Mouse (Mus musculus): ENCODE results near the gene Flcn. TPM values are rescaled to one million over a fixed set of nuclear protein-coding genes. Genes with fewer than 3 reads are reported as not detected.

Gene Flcn
- total and polyA plus RNA-seq, 3 experiments = 31.7 to 36.1 (median 35.1) TPM

- TF ChIP-seq SMC3 (IDR thresholded peaks at IDR 0.05; ENCODE audit: low read depth, low read length) (peak; percentile 79), MAX (IDR thresholded peaks at IDR 0.05; ENCODE audit: low read length) (no peak)
These were observed 31.5 kb downstream of the Flcn start (continued) for GRCm38 (mm10) chr11:59778181-59778873.

DNA sequence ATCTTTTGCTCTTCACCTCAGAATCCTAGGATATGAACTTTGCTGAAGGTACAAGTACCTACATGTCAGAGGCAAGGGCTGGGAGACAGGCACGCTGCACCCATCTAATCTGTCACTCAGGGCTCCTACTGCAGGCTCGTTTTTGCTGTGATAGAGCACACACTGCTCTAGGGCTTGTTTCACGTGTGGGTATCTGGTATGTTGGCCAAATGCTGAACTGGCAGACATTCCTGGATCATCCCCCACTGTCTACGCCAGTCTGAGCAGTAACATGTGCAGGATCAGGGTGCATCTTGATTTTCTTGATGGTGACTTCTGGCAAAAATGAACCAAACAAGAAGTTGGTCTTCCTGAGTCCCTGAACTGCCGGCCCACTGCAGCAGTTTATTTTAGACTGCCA, 32.6 kb downstream of the Flcn start:
- Histone ChIP-seq H3K27me3 (replicated peaks) (no peaks in the 10 kb centered on the region), H3K27ac (ENCODE audit: insufficient read depth, low read depth) (no peak overlapping the region), H3K9ac (ENCODE audit: insufficient read depth, low read depth) (no peak overlapping the region), H3K36me3 (replicated peaks in 1 of 2; ENCODE audit: control insufficient read depth in 1 of 2, insufficient read depth in 1 of 2, low read length in 1 of 2) (peaks cover 1 to 57% of the 10 kb centered on the region in 2 experiments), H3K4me1 (ENCODE audit: control insufficient read depth in 1 of 2, insufficient read depth in 2 of 2) (no peaks in the 10 kb centered on the region), H3K4me3 (replicated peaks in 1 of 3; ENCODE audit: low read depth in 2 of 3, low read length in 2 of 3, poor library complexity in 1 of 3) (no peak overlapping the region), H3K9me3 (replicated peaks; ENCODE audit: low read length) (no peaks in the 10 kb centered on the region), H3K4me2 (ENCODE audit: insufficient read depth, low read depth, poor library complexity, severe bottlenecking) (no peak overlapping the region), H3K79me2 (replicated peaks; ENCODE audit: control insufficient read depth, extremely low read depth, insufficient read depth, poor library complexity, severe bottlenecking) (no peaks in the 10 kb centered on the region)
- DNase-seq (ENCODE audit: extremely low read depth) = no peak
- in situ Hi-C loops (cut with MboI; ENCODE audit: low pct_ligation_motif_present, low pct_unique_long_range_greater_than_20kb, low sequenced_read_pairs) = no loop called here
- no peak for TF ChIP-seq JUN (IDR thresholded peaks at IDR 0.05; ENCODE audit: insufficient read depth, low read depth, low read length)
- dilution Hi-C loops (cut with MboI; ENCODE audit: extremely low pct_ligation_motif_present, extremely low pct_unique_long_range_greater_than_20kb, low sequenced_read_pairs) = loop anchor here (25.0 kb wide), 1 partner anchor 165 kb away; no protein-coding TSS in a partner anchor

DNA sequence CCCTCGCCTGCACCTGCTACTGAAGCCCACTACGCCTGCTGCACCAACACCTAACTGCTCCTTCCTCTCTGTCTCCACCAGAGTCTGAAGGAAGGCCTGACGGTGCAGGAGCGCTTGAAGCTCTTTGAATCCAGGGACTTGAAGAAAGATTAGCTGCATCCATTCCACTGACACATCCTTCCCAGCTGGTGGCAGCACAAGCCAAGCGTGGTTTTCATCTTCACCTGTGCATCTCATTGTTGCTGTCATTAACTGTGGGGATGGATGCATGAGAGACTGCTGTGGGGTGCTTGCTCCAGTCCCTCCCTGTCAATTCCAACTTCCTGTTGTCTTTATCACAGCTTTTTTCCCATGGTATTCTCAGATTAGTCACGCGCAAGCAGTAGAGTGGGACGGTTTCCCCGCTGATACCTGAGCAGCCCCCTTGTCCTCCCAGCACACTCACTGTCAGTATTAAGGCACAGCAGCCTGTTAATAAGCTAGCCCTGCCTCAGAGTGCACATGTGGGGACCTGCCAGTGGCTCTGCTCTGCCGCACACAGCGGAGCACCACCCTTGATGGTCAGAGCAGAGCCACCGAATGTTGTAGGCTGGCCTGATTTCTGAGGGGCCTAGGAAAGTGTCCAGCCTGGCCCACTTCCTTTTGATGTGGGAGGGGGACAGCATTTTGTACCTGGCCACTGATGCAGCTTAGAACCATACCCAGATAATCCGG, 34.2 kb downstream of the Flcn start:
- DNase-seq (ENCODE audit: extremely low read depth) = no peak
- Histone ChIP-seq H3K27ac (ENCODE audit: insufficient read depth, low read depth) (no peak overlapping the region), H3K9me3 (replicated peaks; ENCODE audit: low read length) (no peaks in the 10 kb centered on the region), H3K4me1 (ENCODE audit: control insufficient read depth in 1 of 2, insufficient read depth in 2 of 2) (no peaks in the 10 kb centered on the region), H3K4me3 (replicated peaks in 1 of 3; ENCODE audit: low read depth in 2 of 3, low read length in 2 of 3, poor library complexity in 1 of 3) (no peak overlapping the region), H3K9ac (ENCODE audit: insufficient read depth, low read depth) (no peak overlapping the region), H3K36me3 (replicated peaks in 1 of 2; ENCODE audit: control insufficient read depth in 1 of 2, insufficient read depth in 1 of 2, low read length in 1 of 2) (peaks cover 15 to 74% of the 10 kb centered on the region in 2 experiments), H3K79me2 (replicated peaks; ENCODE audit: control insufficient read depth, extremely low read depth, insufficient read depth, poor library complexity, severe bottlenecking) (no peaks in the 10 kb centered on the region), H3K27me3 (replicated peaks) (no peaks in the 10 kb centered on the region), H3K4me2 (ENCODE audit: insufficient read depth, low read depth, poor library complexity, severe bottlenecking) (no peak overlapping the region)
- dilution Hi-C loops (cut with MboI; ENCODE audit: extremely low pct_ligation_motif_present, extremely low pct_unique_long_range_greater_than_20kb, low sequenced_read_pairs) (loop anchor here (25.0 kb wide), 1 partner anchor 163 kb away; no protein-coding TSS in a partner anchor), in situ Hi-C loops (cut with MboI; ENCODE audit: low pct_ligation_motif_present, low pct_unique_long_range_greater_than_20kb, low sequenced_read_pairs) (no loop called here)
- TF ChIP-seq CTCF (conservative IDR thresholded peaks at IDR 0.05 in 1 of 2, IDR thresholded peaks at IDR 0.05 in 1 of 2; ENCODE audit: low read depth in 2 of 2, low read length in 2 of 2) = 0 out of 4 replicates have a peak, but pooled peaks of 1 of the 2 experiments have one; percentile 8
- no peak for TF ChIP-seq POLR2AphosphoS2 (IDR thresholded peaks at IDR 0.05; ENCODE audit: low read depth, low read length)

DNA sequence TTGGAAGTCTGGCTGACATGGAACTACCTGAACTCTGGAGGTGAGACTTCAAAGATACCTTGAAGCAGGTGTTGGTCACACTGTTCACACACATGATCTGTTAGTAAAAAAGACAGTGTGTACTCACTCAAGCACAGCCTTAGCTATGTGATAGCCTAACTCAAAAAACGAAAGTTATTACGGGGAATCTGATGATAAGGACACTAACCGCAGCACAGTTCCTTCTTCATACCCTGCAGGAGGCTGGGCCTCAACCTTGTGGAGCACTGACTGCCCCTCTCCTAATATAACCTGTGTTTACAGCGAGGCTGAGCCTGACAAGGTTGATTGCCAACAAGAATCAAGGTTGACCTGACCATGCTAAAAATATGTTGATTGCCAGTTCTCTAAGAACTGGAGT, 35.3 kb downstream of the Flcn start:
- dilution Hi-C loops (cut with MboI; ENCODE audit: extremely low pct_ligation_motif_present, extremely low pct_unique_long_range_greater_than_20kb, low sequenced_read_pairs) = no loop called here

More for the DNA sequence above, 35.3 kb downstream of the Flcn start:
- TF ChIP-seq BHLHE40 (IDR thresholded peaks at IDR 0.05; ENCODE audit: low read depth, low read length) (no peak), RAD21 (IDR thresholded peaks at IDR 0.05; ENCODE audit: low read depth, low read length) (no peak), JUND (conservative IDR thresholded peaks at IDR 0.05; ENCODE audit: low read depth, low read length) (no peak), E2F4 (IDR thresholded peaks at IDR 0.05; ENCODE audit: insufficient replicate concordance, low read depth, low read length) (no peak), SMC3 (IDR thresholded peaks at IDR 0.05; ENCODE audit: low read depth, low read length) (no peak), KAT2A (IDR thresholded peaks at IDR 0.05; ENCODE audit: insufficient replicate concordance, low read length) (no peak), ZMIZ1 (IDR thresholded peaks at IDR 0.05; ENCODE audit: low read depth, low read length) (no peak), USF2 (conservative IDR thresholded peaks at IDR 0.05; ENCODE audit: low read depth, low read length) (no peak), UBTF (IDR thresholded peaks at IDR 0.05; ENCODE audit: low read depth, low read length) (no peak), MEF2A (IDR thresholded peaks at IDR 0.05; ENCODE audit: borderline replicate concordance, low read depth, low read length) (no peak), NELFE (IDR thresholded peaks at IDR 0.05; ENCODE audit: low read depth, low read length) (no peak), EP300 (IDR thresholded peaks at IDR 0.05; ENCODE audit: low read length) (no peak), CTCF (conservative IDR thresholded peaks at IDR 0.05 in 1 of 2, IDR thresholded peaks at IDR 0.05 in 1 of 2; ENCODE audit: low read depth in 2 of 2, low read length in 2 of 2) (no peak), HCFC1 (IDR thresholded peaks at IDR 0.05; ENCODE audit: low read depth, low read length) (no peak)
- Histone ChIP-seq H3K79me2 (replicated peaks; ENCODE audit: control insufficient read depth, extremely low read depth, insufficient read depth, poor library complexity, severe bottlenecking) (no peaks in the 10 kb centered on the region), H3K4me1 (ENCODE audit: control insufficient read depth in 1 of 2, insufficient read depth in 2 of 2) (no peaks in the 10 kb centered on the region), H3K9me3 (replicated peaks; ENCODE audit: low read length) (no peaks in the 10 kb centered on the region), H3K27ac (ENCODE audit: insufficient read depth, low read depth) (no peak overlapping the region), H3K27me3 (replicated peaks) (no peaks in the 10 kb centered on the region), H3K9ac (ENCODE audit: insufficient read depth, low read depth) (no peak overlapping the region), H3K4me2 (ENCODE audit: insufficient read depth, low read depth, poor library complexity, severe bottlenecking) (no peak overlapping the region), H3K36me3 (replicated peaks in 1 of 2; ENCODE audit: control insufficient read depth in 1 of 2, insufficient read depth in 1 of 2, low read length in 1 of 2) (peaks cover 23 to 83% of the 10 kb centered on the region in 2 experiments), H3K4me3 (replicated peaks in 1 of 3; ENCODE audit: low read depth in 2 of 3, low read length in 2 of 3, poor library complexity in 1 of 3) (no peak overlapping the region)
- in situ Hi-C loops (cut with MboI; ENCODE audit: low pct_ligation_motif_present, low pct_unique_long_range_greater_than_20kb, low sequenced_read_pairs) = no loop called here
- DNase-seq (ENCODE audit: extremely low read depth) = no peak
